In genomic region chr1:52571674-52572073, GRCm38 (mm10) we compare ENCODE assay signal across 27 mouse cellular contexts. TPM values are rescaled to one million over a fixed set of nuclear protein-coding genes. Genes with fewer than 3 reads are reported as not detected.
DNase-seq lines count a peak whose midpoint lies in the region; ATAC-seq and TF ChIP-seq lines count a peak whose summit lies in the region.
"Had no signal": no experiment of that assay in that cellular context is flagged by ENCODE, and none has a peak within 500 bp of the region (broad histone marks: within the 10 kb centered on the region; RNA-seq: fewer than 3 reads in every experiment).

No protein-coding gene starts in this region.

- no peak overlapping the region for H3K9ac ChIP-seq in forebrain, embryonic 16.5 days (replicated peaks; ENCODE audit: low read depth, low read length)
- H3K9ac ChIP-seq in forebrain, embryonic 12.5 days, result no peak overlapping the region
- H3K9ac ChIP-seq in limb, embryonic 14.5 days (ENCODE audit: low read depth, low read length, severe bottlenecking), result no peak overlapping the region
- H3K9ac ChIP-seq in lung, embryonic 16.5 days (ENCODE audit: low read length), result no peak overlapping the region
- H3K9ac ChIP-seq: embryonic facial prominence, embryonic 12.5 days; embryonic facial prominence, embryonic 15.5 days; forebrain, embryonic 13.5 days; heart, embryonic 13.5 days; hindbrain, embryonic 12.5 days; hindbrain, embryonic 15.5 days had no signal

- 68% methylated on average over 5 of the region's 5 CpGs for WGBS in forebrain, embryonic 16.5 days
- WGBS in forebrain, embryonic 12.5 days, result 82% methylated on average over 5 of the region's 5 CpGs
- WGBS in limb, embryonic 14.5 days, result 46% methylated on average over 5 of the region's 5 CpGs
- 85% methylated on average over 5 of the region's 5 CpGs for WGBS in limb, embryonic 10.5 days
- WGBS in lung, embryonic 16.5 days, result 49% methylated on average over 5 of the region's 5 CpGs

- H3K4me3 ChIP-seq in forebrain, embryonic 16.5 days (replicated peaks; ENCODE audit: low read length), result no peak overlapping the region
- no peak overlapping the region for H3K4me3 ChIP-seq in forebrain, embryonic 12.5 days (replicated peaks)
- no peak overlapping the region for H3K4me3 ChIP-seq in limb, embryonic 14.5 days (replicated peaks; ENCODE audit: low read length)
- H3K4me3 ChIP-seq in limb, embryonic 10.5 days, result no peak overlapping the region
- no peak overlapping the region for H3K4me3 ChIP-seq in lung, embryonic 16.5 days (ENCODE audit: low read length)
- H3K4me3 ChIP-seq: embryonic facial prominence, embryonic 12.5 days; embryonic facial prominence, embryonic 15.5 days; forebrain, embryonic 13.5 days; heart, adult 2 months; heart, embryonic 10.5 days; heart, embryonic 13.5 days; hindbrain, embryonic 12.5 days; hindbrain, embryonic 15.5 days had no signal

- DNase-seq in limb, embryonic 14.5 days (ENCODE audit: low spot score), result peak; percentile 3
- no peak for DNase-seq in limb, embryonic 10.5 days (ENCODE audit: low spot score)
- DNase-seq in lung, postnatal 36 days, result no peak
- DNase-seq in telencephalon, adult 2 months (ENCODE audit: low read depth, low spot score), result peak; percentile 19
- no peak for DNase-seq in T-cell, adult 2 months (ENCODE audit: low spot score)
- DNase-seq: adrenal gland, postnatal 10 days; adrenal gland, postnatal 36 days; cerebellum, adult 11 months; cerebellum, adult 2 months; cerebellum, adult 9-11 months; cerebellum, postnatal 25 days; gastrocnemius, postnatal 10 days; gastrocnemius, postnatal 36 days; heart, adult 2 months; heart, postnatal 14 days had no signal

- H3K36me3 ChIP-seq in forebrain, embryonic 16.5 days (ENCODE audit: control insufficient read depth, insufficient read depth), result no peaks in the 10 kb centered on the region
- no peaks in the 10 kb centered on the region for H3K36me3 ChIP-seq in forebrain, embryonic 12.5 days (replicated peaks)
- H3K36me3 ChIP-seq in limb, embryonic 14.5 days (ENCODE audit: control insufficient read depth, insufficient read depth, low read length), result no peaks in the 10 kb centered on the region
- no peaks in the 10 kb centered on the region for H3K36me3 ChIP-seq in limb, embryonic 10.5 days
- no peaks in the 10 kb centered on the region for H3K36me3 ChIP-seq in lung, embryonic 16.5 days (ENCODE audit: control insufficient read depth, insufficient read depth, low read length)
- H3K36me3 ChIP-seq: embryonic facial prominence, embryonic 12.5 days; embryonic facial prominence, embryonic 15.5 days; heart, embryonic 10.5 days; heart, embryonic 13.5 days; hindbrain, embryonic 12.5 days; hindbrain, embryonic 15.5 days had no signal

- ATAC-seq in forebrain, embryonic 16.5 days, result peak; percentile 43; the same call in 1 of the 2 replicates
- ATAC-seq in forebrain, embryonic 12.5 days (ENCODE audit: low FRiP score), result no peak
- ATAC-seq in limb, embryonic 14.5 days (ENCODE audit: low FRiP score, low read depth), result no peak
- peak; percentile 62 for ATAC-seq in lung, embryonic 16.5 days (ENCODE audit: low read depth)
- ATAC-seq: CD4-positive, CD25-positive, alpha-beta regulatory T cell, adult 4 months; forebrain, embryonic 13.5 days; intestine, postnatal 0 days had no signal

- TF ChIP-seq POLR2A in limb, embryonic 14.5 days (IDR thresholded peaks at IDR 0.05; ENCODE audit: borderline replicate concordance, extremely low read depth, insufficient read depth, insufficient read length), result no peak

- no peaks in the 10 kb centered on the region for H3K9me3 ChIP-seq in forebrain, embryonic 16.5 days (ENCODE audit: control insufficient read depth, low read length)
- no peaks in the 10 kb centered on the region for H3K9me3 ChIP-seq in forebrain, embryonic 12.5 days
- no peaks in the 10 kb centered on the region for H3K9me3 ChIP-seq in limb, embryonic 14.5 days (ENCODE audit: control insufficient read depth, low read length)
- no peaks in the 10 kb centered on the region for H3K9me3 ChIP-seq in limb, embryonic 10.5 days (replicated peaks)
- no peaks in the 10 kb centered on the region for H3K9me3 ChIP-seq in lung, embryonic 16.5 days (ENCODE audit: control insufficient read depth, low read length)
- H3K9me3 ChIP-seq: embryonic facial prominence, embryonic 12.5 days; embryonic facial prominence, embryonic 15.5 days; forebrain, embryonic 13.5 days; heart, embryonic 10.5 days; heart, embryonic 13.5 days; hindbrain, embryonic 12.5 days; hindbrain, embryonic 15.5 days had no signal

- no peak overlapping the region for H3K4me2 ChIP-seq in forebrain, embryonic 16.5 days (ENCODE audit: low read length)
- no peak overlapping the region for H3K4me2 ChIP-seq in forebrain, embryonic 12.5 days
- no peak overlapping the region for H3K4me2 ChIP-seq in limb, embryonic 14.5 days (replicated peaks; ENCODE audit: low read depth, low read length, severe bottlenecking)
- no peak overlapping the region for H3K4me2 ChIP-seq in lung, embryonic 16.5 days (ENCODE audit: low read depth, low read length)
- H3K4me2 ChIP-seq: embryonic facial prominence, embryonic 12.5 days; embryonic facial prominence, embryonic 15.5 days; forebrain, embryonic 13.5 days; heart, embryonic 13.5 days; hindbrain, embryonic 12.5 days; hindbrain, embryonic 15.5 days had no signal

- no peaks in the 10 kb centered on the region for H3K4me1 ChIP-seq in forebrain, embryonic 16.5 days (replicated peaks; ENCODE audit: control insufficient read depth, insufficient read depth, low read length)
- no peaks in the 10 kb centered on the region for H3K4me1 ChIP-seq in forebrain, embryonic 12.5 days
- no peaks in the 10 kb centered on the region for H3K4me1 ChIP-seq in limb, embryonic 14.5 days (ENCODE audit: control insufficient read depth, insufficient read depth, low read length)
- no peaks in the 10 kb centered on the region for H3K4me1 ChIP-seq in limb, embryonic 10.5 days
- H3K4me1 ChIP-seq in lung, embryonic 16.5 days (replicated peaks; ENCODE audit: control insufficient read depth, insufficient read depth, low read length), result peaks cover 2% of the 10 kb centered on the region; the same call in 1 of the 2 replicates
- H3K4me1 ChIP-seq: embryonic facial prominence, embryonic 12.5 days; embryonic facial prominence, embryonic 15.5 days; forebrain, embryonic 13.5 days; heart, embryonic 10.5 days; heart, embryonic 13.5 days; hindbrain, embryonic 12.5 days; hindbrain, embryonic 15.5 days had no signal

- no peak overlapping the region for H3K27ac ChIP-seq in forebrain, embryonic 16.5 days (ENCODE audit: low read length)
- no peak overlapping the region for H3K27ac ChIP-seq in forebrain, embryonic 12.5 days
- H3K27ac ChIP-seq in limb, embryonic 14.5 days (replicated peaks; ENCODE audit: low read depth, low read length), result no peak overlapping the region
- no peak overlapping the region for H3K27ac ChIP-seq in limb, embryonic 10.5 days
- no peak overlapping the region for H3K27ac ChIP-seq in lung, embryonic 16.5 days (ENCODE audit: low read length)
- H3K27ac ChIP-seq: embryonic facial prominence, embryonic 12.5 days; embryonic facial prominence, embryonic 15.5 days; forebrain, embryonic 13.5 days; heart, adult 2 months; heart, embryonic 10.5 days; heart, embryonic 13.5 days; hindbrain, embryonic 12.5 days; hindbrain, embryonic 15.5 days had no signal

- H3K27me3 ChIP-seq in forebrain, embryonic 16.5 days (replicated peaks; ENCODE audit: control insufficient read depth, insufficient read depth, low read length), result no peaks in the 10 kb centered on the region
- no peaks in the 10 kb centered on the region for H3K27me3 ChIP-seq in forebrain, embryonic 12.5 days
- H3K27me3 ChIP-seq in limb, embryonic 14.5 days (ENCODE audit: control insufficient read depth, insufficient read depth, low read length), result no peaks in the 10 kb centered on the region
- H3K27me3 ChIP-seq in limb, embryonic 10.5 days (ENCODE audit: low read depth, poor library complexity, severe bottlenecking), result no peaks in the 10 kb centered on the region
- no peaks in the 10 kb centered on the region for H3K27me3 ChIP-seq in lung, embryonic 16.5 days (ENCODE audit: control insufficient read depth, insufficient read depth, low read depth, low read length)
- H3K27me3 ChIP-seq: embryonic facial prominence, embryonic 12.5 days; embryonic facial prominence, embryonic 15.5 days; forebrain, embryonic 13.5 days; heart, embryonic 13.5 days; hindbrain, embryonic 12.5 days; hindbrain, embryonic 15.5 days had no signal

RNA-seq across cellular contexts. Expression of gene Nemp2, which starts 58.8 kb away (rescaled TPM):
- polyA plus RNA-seq in forebrain, embryonic 16.5 days (2015; fragmentation: Nextera tagmentation; extraction: Ambion mirVana), result 9.3 and 9.5 TPM in 2 replicates
- 10.9 and 12.2 TPM in 2 replicates for polyA plus RNA-seq in forebrain, embryonic 12.5 days (2016; fragmentation: Nextera tagmentation; extraction: Ambion mirVana)
- polyA plus RNA-seq in limb, embryonic 14.5 days (2012; rRNA removed), result 24.7 and 29.9 TPM in 2 replicates
- polyA plus RNA-seq in limb, embryonic 14.5 days (2014; fragmentation: Nextera tagmentation; extraction: Ambion mirVana), result 11.8 and 11.9 TPM in 2 replicates
- polyA plus RNA-seq in limb, embryonic 10.5 days (2016; fragmentation: Nextera tagmentation; extraction: Ambion mirVana), result 10.2 and 12.5 TPM in 2 replicates
- polyA plus RNA-seq in lung, embryonic 16.5 days (2015; fragmentation: Nextera tagmentation; extraction: Ambion mirVana), result 8.6 and 9.1 TPM in 2 replicates

Comparison
In these comparisons a context has a peak if more than half of its experiments do, and no peak if none do; other contexts are left out.
1. ATAC-seq: peak in forebrain, embryonic 16.5 days (single experiment) and lung, embryonic 16.5 days (single experiment); none in forebrain, embryonic 12.5 days (single experiment) and limb, embryonic 14.5 days (single experiment).
2. DNase-seq: peak in limb, embryonic 14.5 days (single experiment) and telencephalon, adult 2 months (single experiment); none in limb, embryonic 10.5 days (single experiment), lung, postnatal 36 days (single experiment) and T-cell, adult 2 months (single experiment).